Mouse (Mus musculus): ENCODE results near the gene F2rl1. TPM values are rescaled to one million over a fixed set of nuclear protein-coding genes. Genes with fewer than 3 reads are reported as not detected.

F2rl1 gene
- polyA plus RNA-seq, 1 experiment from 2014 or later = 0.85 TPM

- Histone ChIP-seq H3K4me1 (ENCODE audit: control insufficient read depth in 2 of 2, insufficient read depth in 2 of 2, low read length in 2 of 2) (peaks cover 4 to 14% of the 10 kb centered on the region in 2 experiments), H3K9ac (ENCODE audit: low read length) (no peak overlapping the region), H3K4me2 (ENCODE audit: low read length) (no peak overlapping the region), H3K36me3 (ENCODE audit: control insufficient read depth, insufficient read depth, low read length) (no peaks in the 10 kb centered on the region), H3K4me3 (ENCODE audit: control insufficient read depth in 1 of 2, insufficient read depth in 1 of 2, low read depth in 1 of 2, low read length in 2 of 2) (no peak overlapping the region), H3K27ac (replicated peaks in 1 of 2; ENCODE audit: control insufficient read depth in 1 of 2, insufficient read depth in 1 of 2, low read depth in 2 of 2, low read length in 2 of 2) (no peak overlapping the region), H3K27me3 (ENCODE audit: control insufficient read depth, insufficient read depth, low read length) (no peaks in the 10 kb centered on the region), H3K9me3 (ENCODE audit: control insufficient read depth, low read length) (no peaks in the 10 kb centered on the region)
- no peak for ATAC-seq (ENCODE audit: insufficient number of reproducible peaks, insufficient read depth, low FRiP score, low read depth)
- WGBS = 78% methylated on average over 6 of the region's 6 CpGs
These were observed 21.2 kb upstream of the F2rl1 start for GRCm38 (mm10) chr13:95546251-95546650.

GRCm38 (mm10) chr13:95545729-95546186, 20.7 kb upstream of the F2rl1 start:
- Histone ChIP-seq H3K4me1 (ENCODE audit: control insufficient read depth in 2 of 2, insufficient read depth in 2 of 2, low read length in 2 of 2) (peaks cover 4 to 14% of the 10 kb centered on the region in 2 experiments), H3K27ac (replicated peaks in 1 of 2; ENCODE audit: control insufficient read depth in 1 of 2, insufficient read depth in 1 of 2, low read depth in 2 of 2, low read length in 2 of 2) (no peak overlapping the region), H3K9me3 (ENCODE audit: control insufficient read depth, low read length) (no peaks in the 10 kb centered on the region), H3K36me3 (ENCODE audit: control insufficient read depth, insufficient read depth, low read length) (no peaks in the 10 kb centered on the region), H3K27me3 (ENCODE audit: control insufficient read depth, insufficient read depth, low read length) (no peaks in the 10 kb centered on the region), H3K4me2 (ENCODE audit: low read length) (no peak overlapping the region), H3K9ac (ENCODE audit: low read length) (no peak overlapping the region), H3K4me3 (ENCODE audit: control insufficient read depth in 1 of 2, insufficient read depth in 1 of 2, low read depth in 1 of 2, low read length in 2 of 2) (no peak overlapping the region)
- WGBS = 73% methylated on average over 7 of the region's 7 CpGs
- ATAC-seq (ENCODE audit: insufficient number of reproducible peaks, insufficient read depth, low FRiP score, low read depth) = no peak

- H3K4me1 ChIP-seq (ENCODE audit: control insufficient read depth in 2 of 2, insufficient read depth in 2 of 2, low read length in 2 of 2) = peaks cover 17 to 20% of the 10 kb centered on the region in 2 experiments
- no peak overlapping the region for H3K27ac ChIP-seq (replicated peaks in 1 of 2; ENCODE audit: control insufficient read depth in 1 of 2, insufficient read depth in 1 of 2, low read depth in 2 of 2, low read length in 2 of 2)
- no peaks in the 10 kb centered on the region for H3K9me3 ChIP-seq (ENCODE audit: control insufficient read depth, low read length)
- no peak for ATAC-seq (ENCODE audit: insufficient number of reproducible peaks, insufficient read depth, low FRiP score, low read depth)
- no peak overlapping the region for H3K4me3 ChIP-seq (ENCODE audit: control insufficient read depth in 1 of 2, insufficient read depth in 1 of 2, low read depth in 1 of 2, low read length in 2 of 2)
- H3K27me3 ChIP-seq (ENCODE audit: control insufficient read depth, insufficient read depth, low read length) = no peaks in the 10 kb centered on the region
- no peak overlapping the region for H3K4me2 ChIP-seq (ENCODE audit: low read length)
- no peaks in the 10 kb centered on the region for H3K36me3 ChIP-seq (ENCODE audit: control insufficient read depth, insufficient read depth, low read length)
- 71% methylated on average over 5 of the region's 5 CpGs for WGBS
- no peak overlapping the region for H3K9ac ChIP-seq (ENCODE audit: low read length)
These were observed 13.0 kb upstream of the F2rl1 start for GRCm38 (mm10) chr13:95538021-95538420.

GRCm38 (mm10) chr13:95536117-95536493, 11.1 kb upstream of the F2rl1 start:
- Histone ChIP-seq H3K9me3 (ENCODE audit: control insufficient read depth, low read length) (no peaks in the 10 kb centered on the region), H3K27ac (replicated peaks in 1 of 2; ENCODE audit: control insufficient read depth in 1 of 2, insufficient read depth in 1 of 2, low read depth in 2 of 2, low read length in 2 of 2) (no peak overlapping the region), H3K4me1 (ENCODE audit: control insufficient read depth in 2 of 2, insufficient read depth in 2 of 2, low read length in 2 of 2) (peaks cover 20 to 21% of the 10 kb centered on the region in 2 experiments), H3K4me2 (ENCODE audit: low read length) (peak overlapping the region; percentile 50; the same call in 1 of the 2 replicates), H3K9ac (ENCODE audit: low read length) (no peak overlapping the region), H3K4me3 (ENCODE audit: control insufficient read depth in 1 of 2, insufficient read depth in 1 of 2, low read depth in 1 of 2, low read length in 2 of 2) (no peak overlapping the region), H3K27me3 (ENCODE audit: control insufficient read depth, insufficient read depth, low read length) (no peaks in the 10 kb centered on the region), H3K36me3 (ENCODE audit: control insufficient read depth, insufficient read depth, low read length) (no peaks in the 10 kb centered on the region)
- WGBS = 18% methylated on average over 5 of the region's 5 CpGs
- no peak for ATAC-seq (ENCODE audit: insufficient number of reproducible peaks, insufficient read depth, low FRiP score, low read depth)

- WGBS = 7% methylated on average over 11 of the region's 11 CpGs
These were observed 10.6 kb upstream of the F2rl1 start for GRCm38 (mm10) chr13:95535461-95536116.

GRCm38 (mm10) chr13:95535026-95535425, 10.0 kb upstream of the F2rl1 start:
- 12% methylated on average over 6 of the region's 6 CpGs for WGBS
- Histone ChIP-seq H3K9ac (ENCODE audit: low read length) (no peak overlapping the region), H3K27me3 (ENCODE audit: control insufficient read depth, insufficient read depth, low read length) (no peaks in the 10 kb centered on the region), H3K4me2 (ENCODE audit: low read length) (peak overlapping the region; percentile 50), H3K4me3 (ENCODE audit: control insufficient read depth in 1 of 2, insufficient read depth in 1 of 2, low read depth in 1 of 2, low read length in 2 of 2) (no peak overlapping the region), H3K27ac (replicated peaks in 1 of 2; ENCODE audit: control insufficient read depth in 1 of 2, insufficient read depth in 1 of 2, low read depth in 2 of 2, low read length in 2 of 2) (no peak overlapping the region), H3K9me3 (ENCODE audit: control insufficient read depth, low read length) (no peaks in the 10 kb centered on the region), H3K4me1 (ENCODE audit: control insufficient read depth in 2 of 2, insufficient read depth in 2 of 2, low read length in 2 of 2) (peaks cover 20 to 21% of the 10 kb centered on the region in 2 experiments), H3K36me3 (ENCODE audit: control insufficient read depth, insufficient read depth, low read length) (no peaks in the 10 kb centered on the region)
- no peak for ATAC-seq (ENCODE audit: insufficient number of reproducible peaks, insufficient read depth, low FRiP score, low read depth)

More at GRCm38 (mm10) chr13:95535461-95536116, 10.6 kb upstream of the F2rl1 start:
- H3K27me3 ChIP-seq (ENCODE audit: control insufficient read depth, insufficient read depth, low read length) = no peaks in the 10 kb centered on the region
- H3K4me1 ChIP-seq (ENCODE audit: control insufficient read depth in 2 of 2, insufficient read depth in 2 of 2, low read length in 2 of 2) = peaks cover 20 to 21% of the 10 kb centered on the region in 2 experiments
- no peak overlapping the region for H3K27ac ChIP-seq (replicated peaks in 1 of 2; ENCODE audit: control insufficient read depth in 1 of 2, insufficient read depth in 1 of 2, low read depth in 2 of 2, low read length in 2 of 2)
- no peaks in the 10 kb centered on the region for H3K9me3 ChIP-seq (ENCODE audit: control insufficient read depth, low read length)
- H3K36me3 ChIP-seq (ENCODE audit: control insufficient read depth, insufficient read depth, low read length) = no peaks in the 10 kb centered on the region
- no peak overlapping the region for H3K9ac ChIP-seq (ENCODE audit: low read length)
- peak overlapping the region; percentile 50 for H3K4me2 ChIP-seq (ENCODE audit: low read length)
- ATAC-seq (ENCODE audit: insufficient number of reproducible peaks, insufficient read depth, low FRiP score, low read depth) = no peak
- no peak overlapping the region for H3K4me3 ChIP-seq (ENCODE audit: control insufficient read depth in 1 of 2, insufficient read depth in 1 of 2, low read depth in 1 of 2, low read length in 2 of 2)

GRCm38 (mm10) chr13:95534131-95534561, 9.1 kb upstream of the F2rl1 start:
- Histone ChIP-seq H3K4me1 (ENCODE audit: control insufficient read depth in 2 of 2, insufficient read depth in 2 of 2, low read length in 2 of 2) (peaks cover 20 to 21% of the 10 kb centered on the region in 2 experiments), H3K27me3 (ENCODE audit: control insufficient read depth, insufficient read depth, low read length) (no peaks in the 10 kb centered on the region), H3K4me3 (ENCODE audit: control insufficient read depth in 1 of 2, insufficient read depth in 1 of 2, low read depth in 1 of 2, low read length in 2 of 2) (peak overlapping the region; percentile 4 to 5; a peak in 1 of 4 replicates), H3K36me3 (ENCODE audit: control insufficient read depth, insufficient read depth, low read length) (no peaks in the 10 kb centered on the region), H3K27ac (replicated peaks in 1 of 2; ENCODE audit: control insufficient read depth in 1 of 2, insufficient read depth in 1 of 2, low read depth in 2 of 2, low read length in 2 of 2) (peak overlapping the region; percentile 24 to 41; a peak in 2 of 4 replicates), H3K4me2 (ENCODE audit: low read length) (peak overlapping the region; percentile 50), H3K9ac (ENCODE audit: low read length) (no peak overlapping the region), H3K9me3 (ENCODE audit: control insufficient read depth, low read length) (no peaks in the 10 kb centered on the region)
- peak; percentile 24 for ATAC-seq (ENCODE audit: insufficient number of reproducible peaks, insufficient read depth, low FRiP score, low read depth)
- 9% methylated on average over 5 of the region's 5 CpGs for WGBS
